In the genomic region with DNA sequence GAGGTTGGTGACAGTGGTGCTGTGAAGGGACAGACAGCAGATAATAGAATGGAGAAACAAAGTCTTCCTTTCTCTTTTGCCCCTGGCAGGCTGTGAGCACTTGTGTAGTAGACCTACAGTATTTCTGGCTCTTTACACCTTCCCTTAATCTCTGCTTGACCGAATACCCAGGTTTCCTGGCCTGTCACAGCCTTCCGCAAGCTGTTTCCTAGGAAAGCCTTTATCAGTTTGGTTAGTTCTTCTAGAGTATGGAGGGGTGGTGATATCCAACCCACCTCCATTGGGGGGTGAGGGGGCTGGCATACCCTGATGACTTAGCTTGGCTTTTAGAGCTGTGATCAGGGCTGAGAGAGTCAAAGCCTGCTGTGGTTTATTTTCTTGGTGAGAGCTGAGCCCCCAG, we compare ENCODE assay signal across 13 mouse cellular contexts. TPM values are rescaled to one million over a fixed set of nuclear protein-coding genes. Genes with fewer than 3 reads are reported as not detected.
A peak's percentile ranks its signal among the peaks of the same experiment; 100 is the strongest.
DNase-seq lines count a peak whose midpoint lies in the region; ATAC-seq and TF ChIP-seq lines count a peak whose summit lies in the region.
"Had no signal": no experiment of that assay in that cellular context is flagged by ENCODE, and none has a peak within 500 bp of the region (broad histone marks: within the 10 kb centered on the region; RNA-seq: fewer than 3 reads in every experiment).

No protein-coding gene starts in this region.

- peaks cover 20% of the 10 kb centered on the region for H3K27me3 ChIP-seq in hindbrain, embryonic 13.5 days
- H3K27me3 ChIP-seq in hindbrain, embryonic 16.5 days (replicated peaks; ENCODE audit: control insufficient read depth, insufficient read depth, low read length) = no peaks in the 10 kb centered on the region
- no peaks in the 10 kb centered on the region for H3K27me3 ChIP-seq in lung, embryonic 14.5 days (ENCODE audit: insufficient read depth, low read length)
- H3K27me3 ChIP-seq in E14TG2a.4 (ENCODE audit: insufficient read depth, low read length) = peaks cover 29% of the 10 kb centered on the region

- H3K4me2 ChIP-seq in hindbrain, embryonic 13.5 days = 0 out of 2 replicates have a peak overlapping the region, but pooled peaks have one; percentile 96
- no peak overlapping the region; the same call in 1 of the 2 replicates for H3K4me2 ChIP-seq in hindbrain, embryonic 16.5 days (ENCODE audit: low read length)
- H3K4me2 ChIP-seq in lung, embryonic 14.5 days = peak overlapping the region; percentile 96; the same call in 1 of the 2 replicates

- TF ChIP-seq CTCF in lung, embryonic 14.5 days (IDR thresholded peaks at IDR 0.05; ENCODE audit: low read depth) = no peak
- no peak for TF ChIP-seq CTCF in E14TG2a.4 (conservative IDR thresholded peaks at IDR 0.05; ENCODE audit: low read length)

- WGBS in hindbrain, embryonic 13.5 days = 81% methylated on average over 2 of the region's 2 CpGs
- WGBS in hindbrain, embryonic 16.5 days = 74% methylated on average over 2 of the region's 2 CpGs
- WGBS in lung, embryonic 14.5 days = 55% methylated on average over 2 of the region's 2 CpGs

- no peak overlapping the region for H3K4me3 ChIP-seq in hindbrain, embryonic 13.5 days
- no peak overlapping the region for H3K4me3 ChIP-seq in hindbrain, embryonic 16.5 days (ENCODE audit: low read length)
- H3K4me3 ChIP-seq in lung, embryonic 14.5 days (ENCODE audit: low read depth, low read length) = no peak overlapping the region
- H3K4me3 ChIP-seq in E14TG2a.4 (replicated peaks; ENCODE audit: low read length) = 0 out of 2 replicates have a peak overlapping the region, but pooled peaks have one; percentile 84

- H3K9me3 ChIP-seq in hindbrain, embryonic 13.5 days = no peaks in the 10 kb centered on the region
- H3K9me3 ChIP-seq in hindbrain, embryonic 16.5 days (ENCODE audit: control insufficient read depth, low read length) = no peaks in the 10 kb centered on the region
- no peaks in the 10 kb centered on the region for H3K9me3 ChIP-seq in lung, embryonic 14.5 days (ENCODE audit: low read depth, low read length)
- H3K9me3 ChIP-seq in E14TG2a.4 (ENCODE audit: low read length) = peaks cover 10% of the 10 kb centered on the region
- H3K9me3 ChIP-seq: embryonic facial prominence, embryonic 15.5 days had no signal

- ATAC-seq in hindbrain, embryonic 13.5 days (ENCODE audit: low FRiP score) = no peak
- no peak for ATAC-seq in hindbrain, embryonic 16.5 days
- no peak for ATAC-seq in lung, embryonic 14.5 days (ENCODE audit: insufficient read depth)
- ATAC-seq in common myeloid progenitor, adult 5-6 weeks (replicated peaks; ENCODE audit: low read depth, poor library complexity, severe bottlenecking) = peak; percentile 76
- no peak for ATAC-seq in CD4-positive, CD25-positive, alpha-beta regulatory T cell, adult 4 months

- H3K9ac ChIP-seq in hindbrain, embryonic 13.5 days = no peak overlapping the region
- H3K9ac ChIP-seq in hindbrain, embryonic 16.5 days (ENCODE audit: low read depth, low read length) = no peak overlapping the region
- no peak overlapping the region for H3K9ac ChIP-seq in lung, embryonic 14.5 days

- no peaks in the 10 kb centered on the region for H3K36me3 ChIP-seq in hindbrain, embryonic 13.5 days
- no peaks in the 10 kb centered on the region for H3K36me3 ChIP-seq in hindbrain, embryonic 16.5 days (ENCODE audit: control insufficient read depth, insufficient read depth, low read length)
- no peaks in the 10 kb centered on the region for H3K36me3 ChIP-seq in lung, embryonic 14.5 days (ENCODE audit: insufficient read depth)
- no peaks in the 10 kb centered on the region for H3K36me3 ChIP-seq in E14TG2a.4 (ENCODE audit: insufficient read depth, low read length)
- H3K36me3 ChIP-seq: embryonic facial prominence, embryonic 15.5 days had no signal

- no peak for DNase-seq in lung, embryonic 14.5 days
- no peak for DNase-seq in lung, postnatal 10 days
- DNase-seq: adrenal gland, postnatal 10 days; gastrocnemius, adult 2 months; heart, adult 11 months; kidney, adult 8-10 months; thymus, postnatal 14 days had no signal

- peaks cover 12% of the 10 kb centered on the region for H3K4me1 ChIP-seq in hindbrain, embryonic 13.5 days (replicated peaks)
- no peaks in the 10 kb centered on the region for H3K4me1 ChIP-seq in hindbrain, embryonic 16.5 days (ENCODE audit: control insufficient read depth, insufficient read depth, low read depth, low read length)
- no peaks in the 10 kb centered on the region for H3K4me1 ChIP-seq in lung, embryonic 14.5 days (ENCODE audit: insufficient read depth)
- peaks cover 9% of the 10 kb centered on the region for H3K4me1 ChIP-seq in E14TG2a.4 (replicated peaks; ENCODE audit: low read depth, low read length)
- H3K4me1 ChIP-seq: embryonic facial prominence, embryonic 15.5 days had no signal

- H3K27ac ChIP-seq in hindbrain, embryonic 13.5 days = no peak overlapping the region
- H3K27ac ChIP-seq in hindbrain, embryonic 16.5 days (ENCODE audit: low read depth, low read length) = no peak overlapping the region
- H3K27ac ChIP-seq in lung, embryonic 14.5 days (ENCODE audit: low read depth) = no peak overlapping the region
- H3K27ac ChIP-seq: embryonic facial prominence, embryonic 15.5 days; gastrocnemius, adult 2 months had no signal

RNA-seq across cellular contexts. Expression of gene Trpc6, which starts 1.3 kb away (rescaled TPM):
- 0.48 and 0.60 TPM in 2 replicates for polyA plus RNA-seq in hindbrain, embryonic 13.5 days (2015; fragmentation: Nextera tagmentation; extraction: Ambion mirVana)
- polyA plus RNA-seq in hindbrain, embryonic 16.5 days (2015; fragmentation: Nextera tagmentation; extraction: Ambion mirVana) = 0.86 and 0.90 TPM in 2 replicates
- polyA plus RNA-seq in lung, embryonic 14.5 days (2014; fragmentation: Nextera tagmentation; extraction: Ambion mirVana) = 4.6 and 4.9 TPM in 2 replicates
- total RNA-seq in common myeloid progenitor, adult 5-6 weeks (2017) = 7.8 and 10.1 TPM in 2 replicates
- not detected for polyA plus RNA-seq in CD4-positive, CD25-positive, alpha-beta regulatory T cell, adult 4 months (2017; shearing (Covaris generic))
